Mouse (Mus musculus) left cerebral cortex, postnatal 36 days (tissue): Measurements from ENCODE around the gene Gng12. TPM values are rescaled to one million over a fixed set of nuclear protein-coding genes. Genes with fewer than 3 reads are reported as not detected.
A peak's percentile ranks its signal among the peaks of the same experiment; 100 is the strongest.

Experiments used
- DNase-seq, 2 experiments: peaks; one replicate each; pipeline ENCODE4 v3.0.0; 2021 to 2022; ENCODE audit warnings: low spot score in 2 of 2, mixed read lengths in 1 of 2
- intact Hi-C: fragments of 180-260 bp; cut with DNase I; formaldehyde crosslinking; loops from one replicate; pipeline ENCODE4 v1.15.1; 2025
- total RNA-seq, 2 experiments: library from RNA; stranded (reverse); gene quantifications; 2 replicates each; pipeline ENCODE4 v1.2.3; 2021

The Gng12 gene
- total RNA-seq, 2 experiments from 2014 or later, result 55.8 to 69.6 TPM

DNA sequence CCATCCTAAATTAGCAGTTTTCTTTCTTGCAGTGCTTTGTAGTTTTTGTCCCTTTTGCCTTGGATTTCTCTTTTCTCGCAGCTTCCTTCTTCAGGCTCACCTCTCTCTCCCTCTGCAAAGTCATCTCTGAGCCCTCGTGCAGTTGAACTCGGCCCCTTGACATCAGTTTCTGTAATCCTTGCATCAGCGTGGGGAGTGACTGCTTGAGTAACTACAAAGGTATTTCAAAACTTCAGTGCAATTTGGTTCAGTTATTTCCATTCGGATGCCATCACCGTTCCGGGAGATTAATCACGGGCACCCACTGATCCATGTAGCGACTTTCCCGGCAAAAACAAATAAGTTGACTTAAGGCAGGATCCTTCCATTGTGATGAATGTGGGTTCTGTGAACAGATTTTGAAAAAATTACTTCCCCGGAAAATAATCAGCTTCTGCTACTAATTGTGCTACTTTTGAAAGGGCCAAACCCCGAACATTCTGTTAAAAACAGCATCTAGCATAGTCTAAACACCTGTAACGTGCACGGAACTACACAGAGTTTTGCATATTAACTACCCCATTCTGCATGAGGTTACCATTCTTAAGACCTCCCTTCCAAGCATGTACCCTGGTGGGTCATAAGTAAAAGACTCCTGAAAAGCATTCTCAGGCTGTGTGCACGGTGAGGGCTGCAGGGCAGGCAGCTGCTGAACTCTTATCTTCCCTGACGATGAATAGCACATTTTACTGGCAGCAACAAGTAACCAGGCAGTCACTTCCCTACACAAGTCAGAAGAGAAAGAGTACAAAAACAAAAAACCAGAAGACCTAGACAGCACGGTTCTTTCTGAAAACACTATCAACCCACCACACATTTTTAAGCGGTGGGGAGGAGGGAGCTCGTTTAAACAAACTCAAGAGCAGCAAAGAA lies 139.4 kb downstream of the Gng12 start:
- intact Hi-C loops, result loop anchor here (5.0 to 10.0 kb wide), 4 partner anchors 73 to 141 kb away; partner anchors contain the start of gene Gng12
- no peak for DNase-seq

DNA sequence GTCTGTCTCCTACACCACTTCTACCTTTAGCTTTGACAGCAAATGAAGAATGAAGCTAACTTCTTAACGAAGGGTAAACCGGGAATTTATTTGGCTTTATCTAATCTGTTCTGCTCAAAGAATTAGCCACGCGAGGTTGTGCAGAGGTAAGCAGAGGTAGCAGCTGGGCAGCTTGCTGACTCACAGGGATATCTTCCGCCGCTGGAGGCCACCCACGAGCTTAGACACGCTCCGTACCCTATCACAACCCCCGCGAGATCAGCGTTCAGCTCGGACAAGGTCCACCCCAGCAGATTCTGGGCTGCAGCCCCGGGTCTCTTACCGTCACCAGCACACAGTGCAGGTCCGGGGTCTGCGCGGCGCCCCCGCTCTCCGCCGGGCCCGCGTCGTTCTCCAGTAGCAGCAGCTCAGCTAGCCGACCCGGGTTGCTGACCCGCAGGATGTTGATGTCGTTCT lies 140.2 kb downstream of the Gng12 start:
- peak; percentile 61 to 79 for DNase-seq
- intact Hi-C loops, result loop anchor here (5.0 to 10.0 kb wide), 4 partner anchors 74 to 142 kb away; partner anchors contain the start of gene Gng12

DNA sequence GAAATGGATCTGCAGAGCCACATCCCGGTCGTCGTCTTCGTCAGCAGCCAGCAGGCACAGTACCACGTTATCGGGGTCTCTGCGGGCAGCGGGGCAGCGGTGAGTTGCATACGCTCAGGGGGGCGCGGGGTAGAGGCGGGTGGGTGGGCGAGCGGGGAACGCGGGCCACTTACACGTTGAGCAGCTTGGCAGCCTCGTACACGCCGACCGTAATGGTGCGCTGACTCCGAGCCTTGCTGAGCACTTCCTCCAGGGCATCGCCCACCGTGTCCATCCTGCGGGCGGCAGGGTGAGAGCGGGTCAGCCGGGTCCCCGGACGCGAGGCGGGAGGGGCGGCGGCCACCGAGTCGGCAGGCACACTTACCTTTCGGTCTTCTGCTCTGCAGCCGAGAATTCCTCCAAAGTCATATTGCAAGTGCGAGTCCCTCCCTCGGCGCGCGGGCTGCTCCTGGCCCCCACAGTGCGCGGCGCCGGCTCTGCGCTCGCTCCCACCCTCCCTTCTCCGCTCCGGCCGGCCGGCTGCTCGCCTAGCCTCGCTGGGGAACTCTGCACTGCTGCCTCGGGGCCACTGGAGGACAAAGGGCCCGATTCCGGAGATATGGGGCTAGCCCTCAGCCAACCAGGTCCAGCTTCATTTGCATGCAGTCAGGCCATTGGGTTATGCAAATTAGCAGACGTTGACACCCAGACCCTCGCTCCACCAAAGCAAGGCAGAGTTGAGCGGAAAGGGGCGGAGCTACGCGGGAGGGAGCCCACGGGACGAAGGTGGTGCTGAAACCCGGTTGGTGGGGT lies 140.8 kb downstream of the Gng12 start, which contains the start of gene Gadd45a:
Gene Gadd45a, minus strand, starts transcription at position 621 of the 792 bp plus-strand sequence.
- intact Hi-C loops, result loop anchor here (5.0 to 10.0 kb wide), 4 partner anchors 75 to 142 kb away; partner anchors contain the start of gene Gng12
- DNase-seq, result peak; percentile 87 to 88

DNA sequence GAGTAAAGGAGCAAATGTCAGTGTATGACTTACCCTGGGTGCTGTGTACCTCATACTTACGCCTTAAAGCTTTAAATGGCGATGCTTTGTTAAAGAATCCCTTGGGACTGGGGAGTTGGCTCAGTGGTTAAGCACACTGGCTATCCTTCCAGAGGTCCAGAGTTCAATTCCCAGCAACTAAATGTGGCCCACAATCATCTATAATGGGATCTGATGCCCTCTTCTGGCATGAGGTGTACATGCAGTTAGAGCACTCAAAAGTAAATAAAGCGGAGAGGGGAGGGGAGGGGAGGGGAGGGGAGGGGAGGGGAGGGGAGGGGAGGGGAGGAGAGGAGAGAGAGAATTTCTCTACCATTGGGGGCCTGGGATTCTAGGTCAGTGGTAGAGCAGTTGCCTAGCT lies 142.8 kb downstream of the Gng12 start:
- intact Hi-C loops, result loop anchor here (5.0 to 10.0 kb wide), 4 partner anchors 77 to 144 kb away; partner anchors contain the start of gene Gng12
- DNase-seq, result no peak

DNA sequence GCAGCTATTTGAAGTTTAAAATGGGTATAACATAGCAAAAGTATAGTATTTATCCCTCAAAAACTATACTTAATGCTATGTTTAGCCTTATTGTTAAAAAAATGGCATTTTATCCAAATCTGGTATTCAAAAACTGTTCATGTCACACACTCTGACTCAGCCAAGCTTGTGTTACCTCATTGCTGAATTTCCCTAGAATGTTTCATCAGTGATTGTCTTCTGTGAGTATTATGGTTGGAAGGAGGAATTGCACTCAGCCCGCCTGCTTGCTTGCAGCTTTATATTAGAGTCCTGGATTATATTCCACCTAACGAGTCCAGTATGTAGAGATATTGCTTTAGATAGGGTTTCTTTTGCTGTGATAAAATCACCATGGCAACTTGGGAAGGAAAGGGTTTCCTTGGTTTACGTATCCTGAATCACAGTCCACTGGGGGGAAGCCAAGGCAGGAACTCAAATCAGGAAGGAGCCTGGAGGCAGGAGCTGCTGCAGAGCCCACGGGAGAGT lies 144.8 kb downstream of the Gng12 start:
- DNase-seq, result no peak

DNA sequence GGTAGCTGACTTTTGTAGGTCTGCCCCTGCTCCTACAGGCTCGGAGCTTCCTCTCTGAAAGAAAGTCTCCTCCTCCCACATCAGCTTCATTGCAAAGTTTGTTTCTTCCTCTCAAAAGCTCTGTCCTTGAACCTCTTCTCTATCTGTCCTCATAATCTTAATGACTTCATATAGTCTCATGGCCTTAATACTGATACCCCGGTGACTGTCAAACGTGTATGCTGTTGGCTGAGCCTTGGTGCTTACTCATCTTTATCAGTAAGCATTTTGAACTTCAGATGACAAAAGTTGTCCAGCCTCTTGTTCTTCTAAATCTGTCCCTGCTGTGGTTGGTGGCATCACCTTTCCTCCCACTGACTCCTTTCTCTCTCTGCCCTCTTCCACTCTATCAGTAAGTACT lies 149.2 kb downstream of the Gng12 start:
- no peak for DNase-seq
- intact Hi-C loops, result no loop called here

More for the DNA sequence above, 144.8 kb downstream of the Gng12 start:
- intact Hi-C loops, result no loop called here

DNA sequence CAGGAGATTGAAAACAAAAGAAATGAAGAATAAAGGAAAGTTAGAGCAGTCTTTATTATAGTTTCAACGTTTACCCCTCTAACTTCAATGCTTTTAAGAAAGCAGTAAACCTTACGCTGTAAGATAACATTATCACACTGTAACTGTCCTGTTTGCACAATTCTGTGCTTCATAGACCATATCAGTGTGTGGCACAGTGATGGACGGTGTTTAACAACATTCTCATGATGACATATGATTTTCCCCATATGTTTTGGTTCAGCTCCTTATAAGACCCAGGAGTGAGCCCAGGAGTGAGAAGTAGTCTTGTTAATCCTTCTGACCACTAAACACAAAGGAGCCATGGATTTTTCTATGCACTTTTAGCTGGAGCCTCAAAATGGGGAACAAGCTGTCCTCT lies 150.7 kb downstream of the Gng12 start:
- intact Hi-C loops, result no loop called here
- no peak for DNase-seq

DNA sequence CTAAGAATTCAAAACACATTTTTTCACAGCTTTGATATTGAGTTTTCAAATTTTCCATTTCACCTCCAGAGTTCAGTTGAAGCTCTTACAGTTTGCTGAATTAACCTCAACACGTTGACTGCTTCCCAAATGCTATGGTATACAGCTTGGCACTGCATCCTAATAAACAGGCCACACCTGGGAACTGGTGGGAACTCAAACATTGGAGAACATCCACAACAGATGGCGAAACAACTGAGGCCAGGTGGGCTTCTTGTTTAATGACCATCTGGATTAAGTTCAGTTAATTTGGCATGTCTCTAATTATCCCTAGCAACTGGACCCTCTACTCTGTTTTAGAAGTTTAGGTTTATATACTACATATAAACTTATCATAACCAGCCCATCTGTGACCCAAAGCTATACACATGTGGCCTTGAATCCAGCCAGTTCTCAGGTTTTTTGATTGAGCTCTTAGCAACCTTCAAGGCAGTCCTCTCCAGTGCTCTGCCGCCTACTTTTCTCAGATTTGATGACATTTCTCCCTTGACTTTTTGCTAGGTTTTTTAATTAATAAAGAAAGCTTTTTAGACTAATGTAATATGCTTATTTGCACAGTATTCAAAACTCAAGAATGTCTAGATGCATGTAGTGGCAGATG lies 152.0 kb downstream of the Gng12 start:
- intact Hi-C loops, result no loop called here
- no peak for DNase-seq

DNA sequence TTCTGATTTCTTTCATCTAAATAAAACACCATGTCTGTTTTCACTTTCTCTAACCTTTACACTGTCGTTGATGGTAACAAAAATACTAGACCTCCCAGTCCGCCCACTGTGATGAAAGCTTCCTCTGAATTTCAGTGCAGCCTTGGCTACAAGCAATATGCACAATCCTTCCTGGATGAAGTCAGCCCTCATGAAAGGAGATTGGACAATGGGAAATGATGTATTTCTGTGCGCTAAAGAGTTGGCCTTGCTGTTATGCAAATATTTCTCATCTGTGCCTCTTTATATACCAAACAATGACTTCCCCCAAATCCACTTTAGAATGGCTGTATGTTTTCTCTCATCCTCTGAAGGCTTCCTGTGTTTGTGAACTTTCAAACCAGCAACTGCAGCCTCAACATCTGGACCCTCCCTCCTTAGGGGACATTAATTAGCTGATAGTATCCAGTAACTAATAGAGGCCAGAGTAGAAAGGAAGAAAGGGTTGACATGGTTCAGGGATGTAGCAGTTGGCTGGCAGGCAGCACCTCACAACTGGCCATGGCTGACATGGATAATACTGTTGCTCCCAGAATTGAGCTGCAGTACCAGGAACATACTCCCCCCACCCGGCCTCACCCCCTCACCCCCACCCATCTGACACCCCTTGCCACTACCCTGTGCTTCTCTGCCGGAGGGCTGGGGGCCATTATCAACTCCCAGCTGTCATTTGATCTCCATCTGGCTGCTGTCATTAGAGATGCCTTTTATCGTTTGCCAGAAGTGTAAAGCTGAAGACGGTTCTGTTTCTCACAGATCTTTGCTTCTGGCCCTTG lies 152.9 kb downstream of the Gng12 start:
- intact Hi-C loops, result no loop called here
- no peak for DNase-seq

DNA sequence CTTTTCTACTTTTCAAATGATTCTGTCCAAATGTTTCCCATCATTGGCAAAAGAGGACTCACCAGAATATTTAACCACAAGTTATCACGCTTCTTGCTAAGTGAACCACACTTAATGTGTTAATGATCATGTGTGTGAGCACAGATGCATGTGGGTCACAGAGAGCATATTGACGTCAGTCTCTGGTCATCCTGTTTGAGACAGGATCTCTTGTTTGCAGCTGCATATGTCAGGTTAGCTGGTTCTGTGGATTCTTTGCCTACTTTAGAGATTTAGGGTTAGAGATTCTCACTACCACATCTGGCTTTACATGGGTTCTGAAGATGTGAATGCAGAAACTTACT lies 153.5 kb downstream of the Gng12 start:
- intact Hi-C loops, result no loop called here
- DNase-seq, result no peak

DNA sequence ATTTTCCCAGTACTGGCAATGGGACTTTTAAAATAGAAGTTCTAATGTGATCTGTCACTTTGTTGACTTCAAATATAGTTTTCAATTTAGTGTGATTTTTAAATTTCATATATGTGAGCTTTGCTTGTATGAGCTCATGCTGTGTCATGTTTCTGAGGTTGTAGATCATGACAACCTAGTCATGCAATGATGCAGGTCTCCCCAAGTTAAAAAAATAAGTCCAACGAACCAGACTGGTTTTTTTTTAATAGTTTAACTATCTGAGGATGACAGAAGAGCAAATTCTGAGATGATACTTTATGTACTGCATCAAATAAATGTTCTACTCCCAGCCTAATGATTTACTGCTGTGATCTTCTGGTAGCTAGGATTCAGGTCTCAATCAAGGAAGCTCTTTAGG lies 153.9 kb downstream of the Gng12 start:
- intact Hi-C loops, result no loop called here
- no peak for DNase-seq

DNA sequence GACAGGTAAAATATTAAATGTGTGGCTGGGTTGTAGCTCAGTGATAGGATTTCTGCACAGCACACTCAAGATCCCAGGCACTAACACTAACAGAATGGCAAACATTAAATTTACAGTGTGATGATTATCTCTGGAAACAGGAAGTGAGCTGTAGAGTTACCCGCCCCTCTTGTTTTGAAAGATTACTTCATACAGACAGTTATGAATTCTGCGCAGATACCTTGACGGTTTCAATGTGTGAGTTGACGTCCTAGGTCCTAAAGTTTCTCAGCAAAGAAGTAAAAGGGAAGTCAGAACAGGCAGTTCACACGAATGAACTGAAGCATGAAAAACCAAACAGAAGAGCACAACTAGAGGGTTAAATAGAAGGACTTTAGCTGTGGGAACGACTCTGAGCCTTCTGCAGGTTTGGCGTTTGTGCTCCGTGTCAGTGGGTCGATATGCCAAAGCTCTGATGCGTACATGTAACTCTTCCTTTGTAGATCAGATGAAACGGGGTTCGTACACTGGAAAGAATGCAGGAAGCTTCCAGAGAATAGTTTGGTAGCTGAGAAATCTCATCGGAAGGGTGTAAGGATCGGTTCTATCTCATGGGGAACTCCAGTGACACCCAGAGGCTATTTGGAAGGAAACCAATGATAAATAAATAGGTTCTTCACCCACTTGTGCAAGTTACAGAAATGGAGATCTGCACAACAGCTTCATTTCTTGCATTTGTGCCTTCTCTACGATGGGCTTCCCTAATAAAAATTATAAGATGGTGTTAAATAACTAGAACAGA lies 160.1 kb downstream of the Gng12 start:
- DNase-seq, result no peak
- intact Hi-C loops, result no loop called here

DNA sequence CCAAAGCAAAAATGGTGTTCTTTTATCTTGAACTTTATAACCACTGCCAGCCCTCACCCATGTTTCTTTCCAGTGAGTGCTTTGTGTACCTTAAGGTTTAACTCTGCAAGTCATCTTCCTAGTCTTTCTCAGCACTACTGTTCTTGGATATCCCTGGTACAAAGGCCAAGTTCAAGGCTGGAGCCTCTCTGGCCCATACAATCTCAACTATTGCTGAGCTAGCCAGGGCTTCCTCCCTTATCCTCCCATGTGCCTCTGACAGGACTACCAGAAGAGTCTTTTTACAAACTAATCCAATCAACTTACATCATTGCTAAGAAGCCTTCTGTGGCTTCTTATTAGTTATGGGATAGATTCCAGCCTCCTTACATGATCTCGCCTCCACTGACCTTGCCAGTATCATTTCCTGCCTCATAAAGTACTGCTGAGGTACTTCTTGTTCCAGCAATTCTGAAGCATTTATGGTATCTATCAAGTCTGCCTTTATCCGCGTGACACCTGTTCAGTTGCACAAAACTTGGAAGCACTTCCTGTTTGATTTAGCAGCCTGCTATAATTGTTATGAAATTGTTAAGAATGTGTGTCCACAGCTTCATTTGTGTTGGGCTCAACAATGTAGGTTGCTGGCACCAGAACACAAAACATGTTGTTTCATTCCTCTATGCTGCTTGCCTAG lies 160.8 kb downstream of the Gng12 start:
- DNase-seq, result no peak
- intact Hi-C loops, result no loop called here

DNA sequence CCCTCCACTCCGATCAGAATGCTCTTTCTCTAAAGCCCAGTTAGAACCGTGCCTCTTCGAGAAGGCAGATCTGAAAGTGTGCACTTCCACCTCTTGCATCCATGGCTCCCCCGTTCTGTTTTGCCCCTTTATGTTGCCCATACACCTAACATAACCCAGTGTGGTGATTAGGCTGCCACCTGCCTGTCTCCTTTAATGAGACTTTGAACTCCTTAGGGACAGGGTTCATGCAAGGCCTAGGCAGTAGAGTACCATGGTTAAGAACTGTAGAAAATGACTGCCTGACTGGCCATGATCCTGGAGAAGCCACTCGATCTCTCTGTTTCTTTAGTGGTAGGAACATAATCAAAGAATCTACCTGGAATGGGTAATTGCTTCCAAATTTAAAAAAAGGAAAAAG lies 161.4 kb downstream of the Gng12 start:
- intact Hi-C loops, result no loop called here
- DNase-seq, result no peak

DNA sequence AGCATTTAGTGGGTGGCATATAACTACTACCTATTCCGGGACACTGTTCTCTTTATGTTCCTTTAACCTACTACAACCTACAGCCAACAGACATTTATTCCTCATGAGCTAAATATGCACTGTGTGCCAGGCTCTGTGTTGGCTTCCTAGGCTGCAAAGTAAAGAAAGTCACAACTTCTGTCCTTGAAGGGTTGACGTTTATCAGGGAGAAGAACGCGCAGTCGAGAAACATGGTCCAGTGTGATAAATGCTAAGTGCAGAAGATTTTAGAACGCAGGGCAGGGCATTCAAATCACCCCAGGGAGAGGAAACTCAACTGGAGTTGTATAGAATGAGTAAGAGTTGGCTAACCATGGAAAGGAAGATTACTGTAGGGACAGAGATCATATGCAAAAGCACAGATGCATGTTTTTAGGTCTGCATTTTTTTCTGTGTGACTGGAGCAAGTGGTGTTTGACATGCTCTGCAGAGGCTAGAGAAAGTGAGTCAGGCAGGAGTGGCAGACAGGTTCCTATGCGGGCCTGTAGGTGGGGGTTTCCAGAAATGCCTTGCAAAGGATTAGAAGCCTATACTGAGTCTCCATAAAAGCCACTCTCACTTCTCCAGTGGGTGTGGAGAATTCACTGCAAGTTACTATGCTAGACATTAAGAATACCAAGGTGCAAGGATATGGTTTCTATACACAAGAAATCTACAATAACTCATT lies 161.9 kb downstream of the Gng12 start:
- intact Hi-C loops, result no loop called here
- DNase-seq, result no peak

DNA sequence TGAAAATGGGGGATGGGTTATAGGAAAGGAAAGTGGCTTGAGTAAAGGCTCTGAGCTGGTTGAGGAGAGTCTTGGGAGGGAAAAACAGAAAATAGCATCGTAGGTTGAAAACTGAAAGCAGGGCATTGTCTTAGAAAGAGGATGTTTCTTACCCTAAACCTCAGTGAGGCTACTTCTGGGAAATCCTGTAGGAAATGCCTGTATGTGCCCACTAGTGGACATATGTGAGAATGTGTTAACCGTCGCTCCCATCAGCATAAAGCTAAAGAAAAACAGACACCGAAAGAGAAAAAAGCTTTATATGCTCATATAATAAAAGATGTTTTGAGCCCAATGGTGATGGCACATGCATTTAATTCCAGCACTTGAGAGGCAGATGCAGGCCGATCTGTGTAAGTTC lies 163.9 kb downstream of the Gng12 start:
- no peak for DNase-seq
- intact Hi-C loops, result no loop called here

DNA sequence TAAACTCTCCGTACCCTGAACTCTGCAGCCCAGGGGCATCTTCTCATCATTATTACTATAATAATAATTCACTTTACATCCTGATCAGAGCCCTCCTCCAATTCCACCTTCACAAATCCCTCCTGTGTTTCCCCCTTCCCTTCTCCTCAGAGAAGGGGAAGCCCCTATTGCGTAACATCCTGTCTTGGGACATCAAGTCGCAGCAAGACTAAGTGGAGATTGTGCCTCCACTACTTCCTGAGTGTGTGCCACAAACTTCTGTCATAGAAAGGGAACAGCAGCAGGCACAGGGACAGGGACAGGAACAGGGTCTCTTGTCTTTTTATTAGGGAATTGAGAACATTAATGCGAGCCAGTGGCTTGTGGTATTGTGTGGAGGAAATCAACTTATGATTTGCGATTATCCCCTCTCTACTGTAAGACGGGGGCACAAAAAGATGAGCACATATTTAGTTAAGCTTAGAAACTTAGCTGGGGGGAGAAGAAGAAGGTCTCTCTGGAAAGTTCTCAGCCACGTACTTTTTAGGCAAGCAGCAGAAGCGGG lies 173.1 kb downstream of the Gng12 start:
- intact Hi-C loops, result no loop called here

More for the DNA sequence above, 173.1 kb downstream of the Gng12 start:
- DNase-seq, result no peak
